Mouse (Mus musculus) left cerebral cortex, postnatal 36 days (tissue): ENCODE measurements at regions not wholly inside any gene's neighbourhood (a gene's known extent, or its start where the extent isn't known, plus 50 kb on each side); places are given as distances from the start of the nearest gene placed in this dataset.

Source experiments
- DNase-seq, 2 experiments: peaks; one replicate each; pipeline ENCODE4 v3.0.0; 2021 to 2022; ENCODE audit warnings: low spot score in 2 of 2, mixed read lengths in 1 of 2
- intact Hi-C: fragments of 180-260 bp; cut with DNase I; formaldehyde crosslinking; loops from one replicate; pipeline ENCODE4 v1.15.1; 2025

DNA sequence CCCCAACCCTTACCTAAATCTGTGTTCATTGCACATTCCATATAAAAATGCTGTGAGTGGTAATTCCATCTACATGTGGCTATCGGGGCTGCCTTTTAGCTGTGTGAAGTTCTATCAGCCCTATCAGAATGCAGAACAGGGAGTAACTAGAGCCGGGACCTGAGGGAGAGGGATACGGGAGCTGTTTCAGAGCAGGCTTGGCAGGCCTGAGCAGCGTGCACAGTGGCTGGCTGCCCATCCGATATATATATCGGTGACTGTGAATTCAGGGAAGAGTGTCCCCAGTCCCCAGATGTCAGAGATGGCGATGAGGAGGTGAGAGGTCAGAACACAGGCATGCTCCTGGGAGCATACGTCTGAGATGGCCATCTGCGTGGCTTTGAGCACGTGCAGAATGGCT lies 79.0 kb downstream of the Arl4c start:
- DNase-seq: no peak
- intact Hi-C loops: no loop called here

DNA sequence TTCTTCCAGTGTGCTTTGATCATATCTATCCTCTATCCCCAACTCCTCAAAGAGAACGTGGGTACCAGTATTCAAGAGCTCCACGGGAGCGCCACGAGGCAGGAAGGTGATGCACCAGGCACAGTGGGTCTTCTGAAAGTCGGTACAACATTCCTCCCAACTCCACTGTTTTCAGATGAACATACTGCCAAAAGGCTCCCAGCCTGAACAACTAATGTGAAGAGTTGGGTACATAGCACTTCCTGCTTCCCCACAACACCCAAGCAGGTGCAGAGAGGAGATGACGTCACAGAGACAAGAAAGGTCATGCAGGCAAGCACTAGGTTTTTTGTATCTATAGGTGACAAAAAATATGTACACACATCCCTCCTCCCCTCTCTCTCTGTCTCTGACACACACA lies 79.7 kb downstream of the Arl4c start:
- DNase-seq: no peak
- intact Hi-C loops: no loop called here

DNA sequence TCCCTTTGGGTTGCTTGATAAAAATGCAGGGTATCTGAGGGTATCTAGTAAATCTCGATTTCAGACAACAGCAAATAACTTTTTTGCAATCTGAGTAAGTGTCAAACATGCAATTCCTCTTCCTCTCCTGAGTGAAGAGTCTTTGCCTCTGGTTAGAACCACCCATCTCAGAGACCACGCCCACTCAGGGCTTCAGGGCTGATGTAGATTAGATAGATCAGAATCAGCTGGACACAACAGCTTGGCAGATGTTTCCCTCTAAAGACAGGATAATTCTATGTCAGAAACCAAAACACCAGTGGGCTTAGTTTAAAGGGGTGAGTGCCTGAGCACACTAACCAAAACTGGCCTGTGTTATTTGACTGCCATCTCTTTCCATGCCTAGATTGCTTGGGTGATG lies 80.8 kb downstream of the Arl4c start:
- no peak for DNase-seq
- intact Hi-C loops: no loop called here

DNA sequence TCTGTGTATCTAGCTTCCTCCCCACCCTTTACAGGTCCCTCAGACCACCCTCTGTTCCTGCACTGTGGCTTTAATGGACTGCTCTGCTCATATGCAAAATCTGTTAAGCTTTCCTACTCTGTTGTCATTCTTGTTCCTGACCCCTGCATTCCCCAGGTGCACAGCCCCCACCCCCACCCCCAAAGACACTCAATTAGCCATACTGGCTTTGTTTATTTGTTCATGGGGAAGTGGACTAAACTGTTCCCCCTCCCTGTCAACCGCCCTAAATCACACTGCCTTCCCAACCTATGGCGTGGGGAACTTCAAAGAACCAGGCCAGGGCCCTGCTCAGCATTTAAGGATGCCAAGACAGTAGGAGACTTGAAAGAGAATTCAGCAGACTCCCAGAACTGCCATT lies 89.0 kb downstream of the Arl4c start:
- intact Hi-C loops: no loop called here
- DNase-seq: no peak

DNA sequence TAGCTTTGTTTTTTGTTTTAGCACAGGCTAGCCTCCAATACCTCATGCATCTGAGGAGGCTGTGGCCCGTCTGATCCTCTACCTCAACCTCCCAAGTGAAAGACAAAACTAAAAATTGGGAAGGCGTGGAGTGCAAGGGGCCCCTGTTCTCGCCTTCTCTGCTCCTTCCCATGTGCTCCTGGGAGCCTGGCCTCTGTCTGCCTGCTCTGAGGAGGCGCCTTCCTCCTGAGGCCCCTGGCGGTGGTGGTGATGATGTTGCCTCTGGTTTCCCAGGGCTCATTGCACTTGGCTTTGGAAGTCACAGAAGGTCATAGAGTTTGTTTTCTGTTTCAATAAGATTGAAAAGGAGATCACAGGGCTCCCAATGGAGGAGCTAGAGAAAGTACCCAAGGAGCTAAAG lies 90.8 kb downstream of the Arl4c start:
- intact Hi-C loops: no loop called here
- no peak for DNase-seq

DNA sequence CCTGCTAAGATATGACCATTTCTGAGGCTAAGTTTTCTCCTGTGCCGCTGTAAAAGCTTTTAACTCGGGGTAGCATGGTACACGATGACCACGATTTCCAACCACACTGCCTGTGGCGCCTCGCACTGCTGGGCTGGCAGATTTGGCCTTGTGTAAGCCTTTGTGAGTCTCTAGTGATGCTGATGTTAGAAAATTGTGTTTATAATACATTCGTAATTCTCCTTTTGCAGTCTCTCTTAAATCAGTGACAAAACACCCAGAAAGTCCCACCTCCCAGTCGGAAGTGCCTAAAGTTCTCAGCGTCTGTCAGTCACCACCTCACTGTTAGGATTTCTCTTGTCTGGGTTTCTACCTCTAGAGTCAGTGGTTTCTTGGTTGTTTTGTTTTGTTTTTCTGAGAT lies 91.2 kb downstream of the Arl4c start:
- DNase-seq: no peak
- intact Hi-C loops: no loop called here

DNA sequence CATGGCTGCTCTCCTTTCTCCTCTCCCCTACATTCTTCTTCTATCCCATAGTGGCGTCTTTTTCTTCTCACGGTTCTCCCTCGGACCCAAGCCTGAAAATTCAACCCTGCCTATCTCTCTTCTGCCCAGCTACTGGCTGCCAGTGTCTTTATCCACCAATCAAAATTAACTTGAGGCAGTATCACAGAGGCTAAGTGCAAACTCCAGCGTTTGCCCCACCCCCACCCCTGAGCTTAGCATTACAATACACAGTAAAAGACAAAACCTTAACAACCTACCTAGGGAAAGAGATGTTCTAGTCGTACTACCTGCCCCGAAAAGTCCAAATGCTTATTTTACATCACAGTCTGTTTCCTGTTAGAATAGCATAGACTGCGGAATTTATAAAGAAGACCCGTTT lies 93.2 kb downstream of the Arl4c start:
- intact Hi-C loops: no loop called here

DNA sequence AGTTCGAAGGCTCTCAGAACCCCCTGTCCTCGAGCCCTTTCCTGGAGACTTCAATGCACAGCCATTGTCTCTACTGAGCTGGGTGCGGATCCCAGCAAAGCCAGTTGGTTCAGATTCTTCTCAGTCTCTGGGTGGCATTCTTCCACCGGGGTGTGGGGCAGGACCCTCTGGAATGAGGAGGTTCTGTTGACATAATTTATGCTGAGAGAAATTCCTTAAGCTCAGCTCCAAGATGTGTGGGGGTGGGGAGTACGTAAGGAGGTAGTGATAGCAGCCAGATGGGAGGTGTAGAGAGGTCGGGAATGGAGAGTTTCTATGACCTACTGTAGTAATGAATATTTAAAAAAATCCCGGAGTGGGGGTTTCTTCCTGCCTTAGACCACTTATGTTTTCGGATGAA lies 93.8 kb downstream of the Arl4c start:
- intact Hi-C loops: no loop called here

More for the DNA sequence above, 93.2 kb downstream of the Arl4c start:
- DNase-seq: no peak

DNA sequence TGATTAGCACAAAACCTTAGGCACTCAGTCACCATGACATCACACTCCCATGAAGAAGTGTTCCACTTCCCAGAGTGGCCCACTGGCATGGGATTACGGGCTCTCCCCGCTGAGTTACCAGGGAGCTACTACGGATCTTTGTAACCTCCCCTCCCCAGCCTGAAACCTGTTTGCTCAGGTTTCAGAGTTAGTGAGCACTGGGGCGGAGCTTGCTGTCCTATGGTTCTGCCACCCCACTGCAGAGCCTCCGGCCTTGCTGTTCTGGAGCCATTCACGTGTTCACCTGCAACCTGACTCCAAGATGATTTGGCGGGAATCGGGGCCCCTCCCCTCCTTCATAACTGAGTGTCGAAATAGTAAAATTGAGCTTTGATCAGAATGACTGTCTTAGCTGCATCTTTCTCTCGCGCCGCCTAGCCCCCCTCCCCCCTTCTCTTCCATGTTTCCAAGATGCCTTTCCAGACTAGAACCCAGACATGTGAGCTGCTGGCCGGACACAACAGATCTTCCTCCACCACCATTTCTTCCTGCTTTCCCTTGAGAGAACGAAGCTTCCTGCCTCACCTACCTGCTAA lies 95.8 kb upstream of the Glrp1 start:
- DNase-seq: no peak
- intact Hi-C loops: no loop called here

More for the DNA sequence above, 93.8 kb downstream of the Arl4c start:
- DNase-seq: no peak

DNA sequence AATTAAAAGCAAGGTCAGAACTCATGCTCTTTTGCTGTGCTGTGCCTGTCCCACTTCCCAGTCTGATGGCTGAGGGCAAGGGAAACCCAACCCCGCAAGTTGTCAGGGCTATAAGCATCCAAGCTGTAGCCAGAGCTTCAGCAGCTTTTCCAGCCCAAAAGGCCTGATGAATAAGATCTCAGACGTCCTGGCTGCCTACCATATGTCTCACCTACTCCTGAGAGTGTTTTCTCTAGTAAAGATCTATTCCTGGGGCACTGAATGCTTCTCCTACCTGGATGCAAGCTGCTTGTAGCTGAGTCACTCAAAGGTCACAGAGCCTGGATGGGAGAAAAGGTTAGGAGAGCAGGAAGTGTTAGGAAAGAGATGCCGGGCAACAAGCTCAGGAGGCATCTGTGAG lies 92.4 kb upstream of the Glrp1 start:
- intact Hi-C loops: no loop called here

DNA sequence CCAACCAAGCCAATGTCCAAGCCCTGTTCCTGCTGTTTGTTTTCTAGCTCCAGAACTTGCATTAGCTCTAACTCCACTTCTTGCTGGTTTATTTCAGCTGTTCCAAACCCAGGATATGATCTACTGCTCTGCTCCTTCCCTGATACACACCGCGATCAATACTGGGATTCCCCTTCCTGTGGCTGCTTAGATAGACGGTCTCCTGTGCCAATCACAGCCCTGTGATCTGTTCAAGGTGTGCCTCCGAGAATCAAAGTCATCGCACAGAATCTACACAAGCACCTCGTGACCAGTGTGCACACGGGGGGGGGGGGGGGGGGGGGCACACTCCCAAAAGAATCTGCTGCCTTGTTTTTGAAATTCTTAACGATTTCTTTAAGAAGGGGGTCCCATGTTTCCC lies 91.9 kb upstream of the Glrp1 start:
- no peak for DNase-seq
- intact Hi-C loops: no loop called here

More for the DNA sequence above, 92.4 kb upstream of the Glrp1 start:
- DNase-seq: no peak

DNA sequence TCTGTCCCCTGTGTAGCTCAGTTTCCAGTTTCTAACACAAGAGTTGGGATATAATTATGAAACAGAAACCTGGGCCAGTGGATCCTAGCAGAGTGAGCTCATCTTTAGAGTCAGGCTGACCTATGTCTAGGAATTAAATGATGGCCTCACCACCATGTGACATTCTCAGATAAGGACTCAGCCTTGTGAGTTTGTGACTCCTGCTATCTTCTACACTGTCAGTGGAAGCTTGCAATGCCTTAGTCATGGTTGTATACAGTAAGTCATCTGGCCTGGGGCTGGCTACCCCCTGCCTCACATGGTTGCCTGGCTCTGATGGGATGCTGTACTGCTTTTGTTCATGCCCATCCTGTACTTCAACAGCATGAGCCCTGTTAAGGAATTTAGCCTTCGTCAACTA lies 90.3 kb upstream of the Glrp1 start:
- intact Hi-C loops: no loop called here
- no peak for DNase-seq

DNA sequence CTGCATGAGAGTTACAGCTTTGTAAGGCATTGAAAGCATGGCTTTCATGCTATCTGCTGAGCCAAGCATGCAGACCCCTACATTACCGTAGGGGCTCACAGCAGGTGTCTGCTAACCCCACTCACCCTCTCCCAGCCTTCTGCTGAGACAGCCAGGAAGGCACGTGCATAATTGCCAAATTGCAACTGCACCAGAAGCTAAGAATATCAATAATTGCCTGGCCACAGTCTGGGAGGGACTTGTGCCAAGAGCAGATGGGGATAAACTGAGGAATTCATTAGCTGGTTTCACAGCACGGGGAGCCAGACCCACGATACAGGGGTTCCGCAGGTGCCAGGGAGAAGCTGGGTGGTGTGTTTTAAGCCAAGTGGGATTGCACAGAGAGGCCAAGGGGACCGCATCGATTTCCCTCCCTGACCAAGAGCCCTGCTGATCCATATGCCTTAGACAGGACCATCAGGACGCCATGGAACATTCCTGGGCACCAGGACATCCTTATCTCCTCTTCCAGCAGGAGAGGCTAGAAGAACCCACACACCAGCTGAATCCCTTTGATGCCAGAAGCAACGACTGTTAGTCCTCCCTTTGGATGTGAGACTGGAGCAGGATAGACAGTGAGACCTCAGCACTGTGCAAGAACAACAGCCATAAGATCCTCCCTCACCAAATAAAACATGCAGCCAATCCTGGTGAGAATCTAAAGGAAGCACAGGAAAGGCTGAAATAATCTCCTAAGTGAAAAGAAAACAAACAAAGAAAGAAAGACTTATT lies 84.8 kb upstream of the Glrp1 start:
- peak in 1 of 2 experiments; percentile 9 for DNase-seq
- intact Hi-C loops: no loop called here

DNA sequence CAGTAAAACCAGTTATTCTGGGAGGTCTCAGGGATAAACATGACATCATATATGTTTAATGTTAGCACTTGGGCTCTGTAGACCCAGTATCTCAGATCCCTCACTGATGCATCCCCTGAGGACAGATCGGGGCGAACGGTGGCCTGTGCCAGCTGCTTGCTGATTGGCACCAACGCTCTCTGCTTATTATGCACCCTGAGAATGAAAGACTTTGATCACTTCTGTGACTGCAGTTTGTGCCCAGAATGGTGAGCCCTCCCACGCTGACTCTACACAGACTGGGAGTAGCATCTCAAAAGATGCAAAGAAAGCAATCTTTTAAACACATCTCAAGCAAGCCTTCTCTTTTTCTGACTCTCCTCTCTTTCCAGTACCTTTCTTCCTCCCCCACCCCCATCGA lies 82.2 kb upstream of the Glrp1 start:
- DNase-seq: peak in 1 of 2 experiments; percentile 8
- intact Hi-C loops: no loop called here

DNA sequence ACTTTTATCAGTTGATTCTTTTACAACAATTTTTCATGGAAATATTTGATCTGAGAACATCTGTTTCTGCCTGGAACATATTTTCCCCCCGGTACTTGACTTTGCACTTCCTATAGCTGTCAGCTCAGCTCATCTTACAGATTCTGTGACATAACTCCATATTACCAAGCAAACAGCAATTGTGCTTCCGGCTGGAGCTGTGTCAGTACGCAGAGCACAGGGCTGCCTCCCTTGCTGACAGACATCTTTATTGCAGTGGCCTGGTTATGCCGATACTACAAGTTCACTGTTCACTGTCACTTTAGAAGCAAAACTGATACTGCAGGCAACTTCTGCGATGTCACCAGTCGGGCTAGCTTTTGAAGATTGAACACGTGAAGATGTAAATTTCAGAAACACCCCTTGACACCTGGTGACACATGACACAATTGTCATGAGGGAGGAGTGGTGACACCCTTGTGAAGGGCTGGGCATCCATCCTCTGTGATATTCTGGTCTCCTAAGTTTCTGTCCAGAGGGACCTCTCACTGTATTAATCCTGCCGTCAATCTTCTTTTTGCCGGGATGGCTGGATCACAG lies 81.0 kb upstream of the Glrp1 start:
- intact Hi-C loops: no loop called here
- no peak for DNase-seq

DNA sequence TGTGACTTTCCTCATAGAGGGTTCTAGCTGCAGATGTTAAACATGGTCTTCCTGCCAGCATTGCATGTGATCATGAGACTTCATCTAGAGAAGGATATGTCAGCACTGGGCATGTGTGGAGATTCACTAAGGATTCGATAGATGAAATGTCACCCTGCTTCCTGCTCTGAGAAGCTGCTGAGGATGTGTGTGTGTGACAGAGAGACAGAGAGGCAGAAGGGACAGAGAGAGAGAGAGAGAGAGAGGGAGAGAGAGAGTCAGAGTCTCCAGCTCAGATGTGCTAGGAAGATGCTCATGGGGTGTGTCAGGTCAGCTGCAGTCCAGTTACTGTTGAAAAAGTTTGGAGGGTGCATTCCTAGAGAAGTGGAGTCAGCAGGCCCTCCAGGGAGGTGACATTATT lies 78.9 kb upstream of the Glrp1 start:
- intact Hi-C loops: no loop called here
- DNase-seq: no peak

DNA sequence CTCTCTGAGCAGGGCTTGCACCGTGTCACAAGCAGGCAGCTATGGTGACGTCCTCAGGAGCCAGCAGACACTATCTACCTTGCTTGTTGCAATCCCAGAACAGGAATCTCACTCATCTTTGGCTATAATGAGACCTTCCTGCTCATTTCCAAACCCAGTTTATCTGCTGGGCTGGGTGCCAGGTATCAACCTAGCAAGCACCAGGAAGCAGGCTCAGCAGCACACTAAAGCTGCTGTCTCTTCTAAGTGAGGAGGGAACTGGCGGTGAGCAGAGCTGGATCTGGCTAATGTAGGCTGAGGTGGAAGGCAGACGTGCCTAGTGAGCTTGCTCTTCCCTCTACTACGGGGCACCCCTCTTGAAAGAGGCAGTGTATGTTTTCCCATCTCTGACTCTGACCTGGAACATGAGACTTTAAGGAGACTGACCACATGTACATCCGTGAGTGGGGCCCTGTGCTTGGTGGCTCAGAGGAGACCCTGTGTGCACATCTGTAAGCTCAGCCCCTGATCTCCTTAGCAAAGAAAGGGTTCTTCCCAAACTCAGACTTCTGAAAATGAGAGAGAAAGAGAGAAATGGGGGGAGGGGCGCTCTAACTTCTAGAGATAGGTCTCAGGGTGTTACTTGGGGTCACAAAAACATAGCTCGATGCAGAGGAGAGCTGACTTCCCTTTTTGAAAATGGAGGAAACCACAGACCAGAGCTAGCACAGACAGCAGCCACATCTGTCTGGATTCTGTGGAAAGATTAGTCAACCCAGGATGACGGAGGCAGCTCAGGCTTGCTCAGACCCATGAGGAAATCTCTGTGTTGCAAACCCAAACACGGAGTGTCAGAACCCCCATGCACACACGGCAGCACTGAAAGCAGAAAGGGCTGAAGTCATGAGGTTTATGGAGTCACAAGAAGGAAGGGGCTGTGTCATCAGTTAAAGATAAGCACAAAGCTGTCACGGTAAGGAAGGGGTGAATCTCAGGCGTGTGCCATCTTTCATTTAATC lies 77.3 kb upstream of the Glrp1 start:
- intact Hi-C loops: no loop called here
- DNase-seq: peak in 1 of 2 experiments; percentile 7

DNA sequence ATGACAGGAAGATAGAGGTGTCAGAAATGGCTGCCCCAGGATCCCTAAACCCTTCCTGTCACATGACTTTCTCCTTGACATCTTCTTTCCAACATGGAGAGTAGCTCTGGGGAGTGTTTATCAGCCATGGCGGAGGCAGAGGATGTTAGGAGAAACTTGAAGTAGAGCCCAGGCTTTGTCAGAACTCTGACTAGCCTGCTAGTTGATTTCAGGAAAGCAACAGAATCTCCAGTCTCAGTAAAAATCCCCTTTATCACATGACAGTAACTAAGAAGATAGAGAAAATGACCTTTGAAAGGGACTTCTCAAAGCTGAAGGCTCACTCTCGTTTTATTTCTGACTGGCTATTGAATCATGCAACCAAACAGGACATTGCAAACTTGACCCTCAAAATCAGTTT lies 76.3 kb upstream of the Glrp1 start:
- intact Hi-C loops: no loop called here
- DNase-seq: no peak

DNA sequence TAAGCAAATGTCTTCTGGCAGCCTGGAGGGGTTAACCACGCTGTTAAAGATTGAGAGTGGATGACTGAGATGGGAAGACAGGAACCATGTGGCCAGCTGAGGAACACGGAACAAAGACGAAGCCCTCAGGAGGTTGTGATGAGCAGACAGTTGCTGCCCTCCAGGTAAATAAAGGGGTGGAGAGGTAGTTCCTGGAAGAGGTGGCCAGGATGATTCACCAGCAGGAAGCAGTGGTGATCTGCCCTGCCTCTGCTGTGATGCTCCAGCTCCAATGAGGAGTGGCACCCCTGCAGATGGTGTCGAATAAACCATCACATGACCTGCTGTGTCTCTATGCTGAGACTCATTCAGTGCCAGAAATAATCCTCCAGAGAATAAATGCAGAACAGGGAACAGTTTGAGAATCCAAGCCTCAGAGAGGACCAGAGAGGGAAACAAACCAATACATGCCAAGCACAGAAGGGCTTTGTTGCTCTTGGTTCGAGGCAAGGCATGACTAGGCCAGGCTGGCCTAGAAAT lies 74.7 kb upstream of the Glrp1 start:
- intact Hi-C loops: no loop called here
- DNase-seq: no peak

DNA sequence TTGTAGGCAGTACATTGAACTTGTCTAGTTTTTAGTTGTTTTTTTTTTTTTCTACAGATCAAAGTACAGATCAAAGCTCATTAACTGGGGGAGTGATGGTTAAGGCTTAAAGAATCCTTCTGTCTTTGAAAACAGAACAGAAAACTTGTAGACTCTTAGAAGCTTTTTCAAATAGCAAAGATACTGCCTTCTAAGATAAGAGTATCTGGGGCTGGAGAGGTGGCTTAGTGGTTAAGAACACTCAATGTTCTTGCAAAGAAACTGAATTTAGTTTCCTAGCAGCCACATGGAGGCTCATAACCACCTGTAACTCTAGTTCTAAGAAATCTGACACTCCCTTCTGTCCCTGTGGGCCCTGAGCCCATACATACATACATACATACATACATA lies 68.4 kb upstream of the Glrp1 start:
- intact Hi-C loops: no loop called here
- no peak for DNase-seq
